Mouse (Mus musculus) ES-Bruce4 (cell line): ENCODE measurements around the gene C5ar2.

Experiments used
- EP300 ChIP-seq: IDR thresholded peaks from 2 replicates; pipeline ENCODE4 v1.6.1; 2011; ENCODE audit warnings: low read depth, low read length; ENCODE audit not compliant: insufficient read depth
- POLR2A ChIP-seq: IDR thresholded peaks from one replicate; pipeline ENCODE4 v1.8.1; 2011; ENCODE audit warnings: low read length; ENCODE audit not compliant: insufficient read depth

DNA sequence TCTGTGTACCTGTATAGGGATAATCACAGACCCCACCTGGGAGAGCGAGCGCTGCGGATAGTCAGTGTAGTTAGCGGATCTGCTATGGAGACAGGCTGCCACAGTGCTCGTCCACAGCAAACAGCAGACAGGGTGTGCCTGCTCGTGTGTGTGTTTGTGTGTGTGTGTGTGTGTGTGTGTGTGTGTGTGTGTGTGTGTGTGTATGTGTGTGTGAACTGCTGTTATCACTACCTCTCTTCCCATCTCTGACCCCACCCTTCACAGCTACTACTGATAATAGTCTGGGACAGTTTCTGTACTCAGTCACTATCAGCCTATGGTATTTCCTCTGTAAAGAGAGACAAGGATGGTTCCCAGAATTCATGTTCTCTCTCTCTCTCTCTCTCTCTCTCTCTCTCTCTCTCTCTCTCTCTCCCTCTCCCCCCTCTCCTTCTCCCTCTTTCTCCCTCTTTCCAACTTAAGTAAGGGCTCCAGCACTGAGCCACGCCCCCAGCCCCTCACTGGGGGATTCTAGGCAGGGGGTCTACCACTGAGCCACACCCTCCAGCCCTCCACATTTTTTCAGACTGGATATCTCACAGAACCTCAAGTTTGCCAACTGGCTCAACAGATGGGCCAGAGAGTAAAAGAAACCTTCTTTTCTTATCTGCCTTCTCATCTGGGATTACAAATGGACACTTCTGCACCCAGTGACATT lies 3.5 kb downstream of the C5ar2 start:
- no peak for TF ChIP-seq EP300
- TF ChIP-seq POLR2A = no peak
